Mouse (Mus musculus) lung, postnatal 0 days (tissue): ENCODE data around the gene Fam149b.

ENCODE experiments used
- CTCF ChIP-seq: IDR thresholded peaks from 2 replicates; pipeline ENCODE4 v1.5.1; 2016; ENCODE audit warnings: antibody characterized with exemption, mild to moderate bottlenecking
- EP300 ChIP-seq: IDR thresholded peaks from 2 replicates; pipeline ENCODE4 v1.6.1; 2016; ENCODE audit warnings: antibody characterized with exemption, mild to moderate bottlenecking, control low read depth

DNA sequence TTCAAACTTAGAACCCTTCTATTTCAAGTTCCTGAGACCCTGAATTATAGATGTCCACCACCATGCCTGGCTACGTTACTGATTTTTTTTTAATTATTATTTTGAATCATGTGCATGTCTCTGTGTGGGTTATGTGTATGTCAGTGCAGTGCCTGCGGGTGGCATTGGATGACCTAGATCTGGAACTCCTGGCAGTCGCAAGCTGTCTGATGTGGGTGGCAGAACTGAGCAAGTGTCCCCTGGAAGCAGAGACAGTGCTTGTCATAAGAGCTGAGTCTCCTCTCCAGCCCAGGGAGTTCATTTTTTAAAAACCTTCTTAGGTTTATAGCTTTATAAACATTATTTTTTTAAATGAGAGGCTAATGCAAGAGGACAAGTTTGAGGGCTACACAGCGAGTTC is 84.5 kb downstream of the Fam149b start:
- TF ChIP-seq CTCF (no peak), EP300 (no peak)
